In the genomic region with DNA sequence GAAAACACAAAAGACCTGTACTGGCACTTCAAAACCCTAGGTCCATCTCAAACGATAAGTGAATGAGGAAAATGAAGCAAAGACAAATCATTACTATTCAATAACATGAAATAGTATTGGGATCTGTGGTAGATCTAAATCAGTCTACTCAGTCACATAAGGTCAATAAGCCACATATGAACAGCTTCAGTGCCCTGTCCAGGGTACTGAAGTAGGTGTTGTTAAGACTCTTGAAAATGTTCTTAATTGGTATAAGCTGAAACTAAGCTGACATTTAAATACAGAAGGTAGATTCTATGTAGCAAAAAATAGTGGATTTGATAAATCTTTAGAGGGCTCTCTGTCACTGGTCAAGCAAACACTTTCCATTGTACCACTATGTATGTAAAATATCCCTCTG, we compare ENCODE assay signal across 24 mouse cellular contexts.
DNase-seq lines count a peak whose midpoint lies in the region; ATAC-seq and TF ChIP-seq lines count a peak whose summit lies in the region.
"Had no signal": no experiment of that assay in that cellular context is flagged by ENCODE, and none has a peak within 500 bp of the region (broad histone marks: within the 10 kb centered on the region; RNA-seq: fewer than 3 reads in every experiment).

No protein-coding gene starts in this region.

- H3K79me2 ChIP-seq in MEL (ENCODE audit: control insufficient read depth, insufficient read depth, low read length, poor library complexity) = no peaks in the 10 kb centered on the region

- H3K9ac ChIP-seq in lung, embryonic 14.5 days = no peak overlapping the region
- no peak overlapping the region for H3K9ac ChIP-seq in MEL (ENCODE audit: control insufficient read depth, low read depth, low read length, poor library complexity, severe bottlenecking)
- H3K9ac ChIP-seq: embryonic facial prominence, embryonic 13.5 days; forebrain, embryonic 15.5 days; hindbrain, embryonic 12.5 days; kidney, embryonic 15.5 days; limb, embryonic 12.5 days; liver, embryonic 13.5 days; midbrain, embryonic 13.5 days; neural tube, embryonic 12.5 days had no signal

- DNase-seq in lung, embryonic 14.5 days = peak; percentile 70
- DNase-seq in lung, adult 2 months = no peak
- DNase-seq in MEL (ENCODE audit: low read depth, low spot score) = peak; percentile 22
- DNase-seq in embryo, embryonic 10 days (ENCODE audit: low spot score) = peak; percentile 51
- peak; percentile 26 for DNase-seq in hindlimb bud, embryonic 11.5 days (ENCODE audit: extremely low spot score, low read depth, low spot score)
- DNase-seq in heart, postnatal 36 days = no peak
- DNase-seq in adrenal gland, postnatal 4 days (ENCODE audit: low spot score in 2 of 2) = no peak
- DNase-seq in layer of hippocampus, adult 9-11 months = no peak
- DNase-seq: adrenal gland, postnatal 25 days; cerebellum, adult 11-12 months; cerebellum, postnatal 14 days; gastrocnemius, postnatal 36 days; liver, embryonic 13.5 days; thymus, postnatal 4 days had no signal

- H3K36me3 ChIP-seq in lung, embryonic 14.5 days (ENCODE audit: insufficient read depth) = no peaks in the 10 kb centered on the region
- no peaks in the 10 kb centered on the region for H3K36me3 ChIP-seq in MEL (ENCODE audit: control insufficient read depth in 1 of 2, insufficient read depth in 2 of 2, low read length in 2 of 2)
- H3K36me3 ChIP-seq: embryonic facial prominence, embryonic 13.5 days; forebrain, embryonic 15.5 days; hindbrain, embryonic 12.5 days; kidney, embryonic 15.5 days; limb, embryonic 12.5 days; liver, embryonic 13.5 days; midbrain, embryonic 13.5 days; neural tube, embryonic 12.5 days had no signal

- TF ChIP-seq CTCF in lung, embryonic 14.5 days (IDR thresholded peaks at IDR 0.05; ENCODE audit: low read depth) = no peak
- TF ChIP-seq CTCF in lung, adult 2 months (IDR thresholded peaks at IDR 0.05; ENCODE audit: insufficient read depth, low read length) = no peak
- TF ChIP-seq CTCF in MEL (IDR thresholded peaks at IDR 0.05 in 2 of 3, conservative IDR thresholded peaks at IDR 0.05 in 1 of 3; ENCODE audit: control insufficient read depth in 1 of 3, insufficient read depth in 1 of 3, low read depth in 2 of 3, low read length in 3 of 3, poor library complexity in 1 of 3, severe bottlenecking in 1 of 3) = no peak

- no peak for TF ChIP-seq POLR2A in lung, adult 2 months (IDR thresholded peaks at IDR 0.05; ENCODE audit: borderline replicate concordance, extremely low read depth, low read depth, low read length)
- TF ChIP-seq POLR2A in MEL (IDR thresholded peaks at IDR 0.05; ENCODE audit: control insufficient read depth in 1 of 2, insufficient read depth in 1 of 2, low read depth in 1 of 2, low read length in 2 of 2, poor library complexity in 1 of 2) = no peak

- no peak overlapping the region for H3K4me3 ChIP-seq in lung, embryonic 14.5 days (ENCODE audit: low read depth, low read length)
- no peak overlapping the region for H3K4me3 ChIP-seq in lung, adult 2 months (replicated peaks; ENCODE audit: extremely low read depth, low read depth, low read length)
- H3K4me3 ChIP-seq in MEL (ENCODE audit: control insufficient read depth in 1 of 2, insufficient read depth in 1 of 2, low read depth in 2 of 2, low read length in 2 of 2) = no peak overlapping the region
- H3K4me3 ChIP-seq: embryonic facial prominence, embryonic 13.5 days; forebrain, embryonic 15.5 days; hindbrain, embryonic 12.5 days; kidney, embryonic 15.5 days; layer of hippocampus, adult 2 months; left cerebral cortex, adult 2 months; limb, embryonic 12.5 days; liver, embryonic 13.5 days; midbrain, embryonic 13.5 days; neural tube, embryonic 12.5 days had no signal

- no peaks in the 10 kb centered on the region for H3K27me3 ChIP-seq in lung, embryonic 14.5 days (ENCODE audit: insufficient read depth, low read length)
- no peaks in the 10 kb centered on the region for H3K27me3 ChIP-seq in MEL (ENCODE audit: control insufficient read depth in 1 of 2, insufficient read depth in 2 of 2, low read length in 2 of 2)
- H3K27me3 ChIP-seq: embryonic facial prominence, embryonic 13.5 days; forebrain, embryonic 15.5 days; hindbrain, embryonic 12.5 days; kidney, embryonic 15.5 days; limb, embryonic 12.5 days; liver, embryonic 13.5 days; midbrain, embryonic 13.5 days; neural tube, embryonic 12.5 days had no signal

- no peak overlapping the region for H3K4me2 ChIP-seq in lung, embryonic 14.5 days
- H3K4me2 ChIP-seq: embryonic facial prominence, embryonic 13.5 days; forebrain, embryonic 15.5 days; hindbrain, embryonic 12.5 days; kidney, embryonic 15.5 days; limb, embryonic 12.5 days; liver, embryonic 13.5 days; midbrain, embryonic 13.5 days; neural tube, embryonic 12.5 days had no signal

- H3K27ac ChIP-seq in lung, embryonic 14.5 days (ENCODE audit: low read depth) = no peak overlapping the region
- H3K27ac ChIP-seq in MEL (ENCODE audit: control insufficient read depth, low read depth, low read length) = no peak overlapping the region
- H3K27ac ChIP-seq: embryonic facial prominence, embryonic 13.5 days; forebrain, embryonic 15.5 days; hindbrain, embryonic 12.5 days; kidney, embryonic 15.5 days; layer of hippocampus, adult 2 months; left cerebral cortex, adult 2 months; limb, embryonic 12.5 days; liver, embryonic 13.5 days; midbrain, embryonic 13.5 days; neural tube, embryonic 12.5 days had no signal

- no peak for TF ChIP-seq EP300 in MEL (IDR thresholded peaks at IDR 0.05; ENCODE audit: low read depth in 1 of 2, low read length in 2 of 2)

- ATAC-seq in lung, embryonic 14.5 days (ENCODE audit: insufficient read depth) = no peak
- ATAC-seq: CD4-positive, CD25-positive, alpha-beta regulatory T cell, adult 4 months; forebrain, embryonic 15.5 days; midbrain, embryonic 13.5 days had no signal

- TF ChIP-seq RAD21 in MEL (IDR thresholded peaks at IDR 0.05; ENCODE audit: low read depth, low read length) = no peak

- no peaks in the 10 kb centered on the region for H3K9me3 ChIP-seq in lung, embryonic 14.5 days (ENCODE audit: low read depth, low read length)
- no peaks in the 10 kb centered on the region for H3K9me3 ChIP-seq in MEL (replicated peaks; ENCODE audit: insufficient read depth, low read length)
- H3K9me3 ChIP-seq: embryonic facial prominence, embryonic 13.5 days; forebrain, embryonic 15.5 days; hindbrain, embryonic 12.5 days; kidney, embryonic 15.5 days; limb, embryonic 12.5 days; liver, embryonic 13.5 days; midbrain, embryonic 13.5 days; neural tube, embryonic 12.5 days had no signal

- H3K4me1 ChIP-seq in lung, embryonic 14.5 days (ENCODE audit: insufficient read depth) = no peaks in the 10 kb centered on the region
- no peaks in the 10 kb centered on the region for H3K4me1 ChIP-seq in lung, adult 2 months (ENCODE audit: control insufficient read depth, insufficient read depth, low read length)
- no peaks in the 10 kb centered on the region for H3K4me1 ChIP-seq in MEL (ENCODE audit: control insufficient read depth in 1 of 2, insufficient read depth in 2 of 2, low read length in 2 of 2)
- H3K4me1 ChIP-seq: embryonic facial prominence, embryonic 13.5 days; forebrain, embryonic 15.5 days; hindbrain, embryonic 12.5 days; kidney, embryonic 15.5 days; limb, embryonic 12.5 days; liver, embryonic 13.5 days; midbrain, embryonic 13.5 days; neural tube, embryonic 12.5 days had no signal

- intact Hi-C loops in heart, postnatal 36 days (cut with DNase I) = no loop called here

- 87% methylated on average over 1 of the region's 1 CpGs for WGBS in lung, embryonic 14.5 days
- WGBS in lung, adult 2 months = 90% methylated on average over 1 of the region's 1 CpGs

TF ChIP-seq in MEL, 35 proteins besides CTCF, POLR2A, EP300 and RAD21:
- TF ChIP-seq JUND (IDR thresholded peaks at IDR 0.05; ENCODE audit: low read depth, low read length) (no peak), POLR2AphosphoS2 (IDR thresholded peaks at IDR 0.05; ENCODE audit: low read length) (no peak), ETS1 (IDR thresholded peaks at IDR 0.05; ENCODE audit: low read depth, low read length) (no peak)

Comparison
In these comparisons a context has a peak if more than half of its experiments do, and no peak if none do; other contexts are left out.
1. DNase-seq: peak in lung, embryonic 14.5 days (single experiment), MEL (single experiment), embryo, embryonic 10 days (single experiment) and hindlimb bud, embryonic 11.5 days (single experiment); none in lung, adult 2 months (single experiment), heart, postnatal 36 days (0 of 2), adrenal gland, postnatal 4 days (0 of 2) and layer of hippocampus, adult 9-11 months (single experiment).